Mouse (Mus musculus) MEL (cell line): ENCODE measurements around the gene Dspp.

ENCODE experiments used
- CHD2 ChIP-seq: IDR thresholded peaks from 2 replicates; pipeline ENCODE4 v1.6.1; 2011; ENCODE audit warnings: low read length, improper control_type of control experiment
- CTCF ChIP-seq, 3 experiments: IDR thresholded peaks in 2 of 3; conservative IDR thresholded peaks in 1 of 3; 2 replicates each; pipeline ENCODE4 v1.5.1; 2011 to 2012; ENCODE audit warnings: low read length in 3 of 3, low read depth in 2 of 3, mild to moderate bottlenecking in 2 of 3, improper control_type of control experiment in 1 of 3, inconsistent platforms in 1 of 3, mixed read lengths in 1 of 3, moderate library complexity in 1 of 3; ENCODE audit not compliant: control insufficient read depth in 1 of 3, insufficient read depth in 1 of 3, poor library complexity in 1 of 3, severe bottlenecking in 1 of 3
- EP300 ChIP-seq, 2 experiments: IDR thresholded peaks; 2 replicates each; pipeline ENCODE4 v1.6.1; 2011; ENCODE audit warnings: improper control_type of control experiment in 2 of 2, low read length in 2 of 2, low read depth in 1 of 2, mild to moderate bottlenecking in 1 of 2
- GATA1 ChIP-seq: IDR thresholded peaks from 2 replicates; pipeline ENCODE4 v1.6.1; 2011; ENCODE audit warnings: low read depth, low read length, improper control_type of control experiment
- MAX ChIP-seq: IDR thresholded peaks from 2 replicates; pipeline ENCODE4 v1.6.1; 2011; ENCODE audit warnings: low read length, improper control_type of control experiment
- UBTF ChIP-seq: IDR thresholded peaks from 2 replicates; pipeline ENCODE4 v1.6.1; 2012; ENCODE audit warnings: low read depth, mild to moderate bottlenecking, inconsistent platforms, low read length, improper control_type of control experiment, moderate library complexity, borderline replicate concordance; ENCODE audit not compliant: insufficient read depth

- TF ChIP-seq CTCF (IDR thresholded peaks at IDR 0.05 in 2 of 3, conservative IDR thresholded peaks at IDR 0.05 in 1 of 3; ENCODE audit: control insufficient read depth in 1 of 3, insufficient read depth in 1 of 3, low read depth in 2 of 3, low read length in 3 of 3, poor library complexity in 1 of 3, severe bottlenecking in 1 of 3) = no peak
- no peak for TF ChIP-seq EP300 (IDR thresholded peaks at IDR 0.05; ENCODE audit: low read depth in 1 of 2, low read length in 2 of 2)
- no peak for TF ChIP-seq CHD2
- no peak for TF ChIP-seq MAX
- TF ChIP-seq UBTF = no peak
- TF ChIP-seq GATA1 = no peak
Measured at GRCm38 (mm10) chr5:104157701-104158100, 12.8 kb upstream of the Dspp start.
